Mouse (Mus musculus) ovary, postnatal 36 days (tissue): ENCODE measurements around the gene Git1.

Experiments
- DNase-seq: peaks from one replicate; pipeline ENCODE4 v3.0.0; 2022; ENCODE audit warnings: low spot score, mixed read lengths

Git1 gene

GRCm38 (mm10) chr11:77483510-77484255, 9.7 kb upstream of the Git1 start:
- DNase-seq: no peak

DNA sequence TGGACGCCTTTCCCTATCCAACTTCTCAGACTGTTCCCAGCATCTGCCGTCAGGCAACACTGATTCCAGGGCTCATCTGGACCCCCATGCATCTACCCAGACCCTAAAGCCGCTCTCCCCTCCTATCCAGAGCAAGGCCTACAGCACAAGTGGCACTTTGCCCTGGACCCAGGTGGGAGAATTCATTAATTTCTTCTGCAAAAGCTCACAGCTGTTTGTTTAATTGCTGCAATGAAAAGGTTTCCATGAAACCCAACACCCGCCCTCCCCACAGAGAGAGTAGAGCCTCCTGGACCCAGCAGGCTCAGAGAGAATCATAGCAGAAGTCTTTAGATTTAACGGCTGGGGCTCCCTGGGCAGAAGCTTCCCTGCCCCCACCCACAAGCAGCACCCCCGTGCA, 8.1 kb upstream of the Git1 start:
- no peak for DNase-seq

GRCm38 (mm10) chr11:77486798-77487197, 6.6 kb upstream of the Git1 start:
- peak; percentile 16 for DNase-seq

GRCm38 (mm10) chr11:77488771-77489581, 4.4 kb upstream of the Git1 start:
- DNase-seq: no peak

GRCm38 (mm10) chr11:77489591-77490235, 3.6 kb upstream of the Git1 start, which contains the start of gene Ankrd13b:
Ankrd13b (minus strand) TSS chr11:77489678.
- peak; percentile 80 for DNase-seq

DNA sequence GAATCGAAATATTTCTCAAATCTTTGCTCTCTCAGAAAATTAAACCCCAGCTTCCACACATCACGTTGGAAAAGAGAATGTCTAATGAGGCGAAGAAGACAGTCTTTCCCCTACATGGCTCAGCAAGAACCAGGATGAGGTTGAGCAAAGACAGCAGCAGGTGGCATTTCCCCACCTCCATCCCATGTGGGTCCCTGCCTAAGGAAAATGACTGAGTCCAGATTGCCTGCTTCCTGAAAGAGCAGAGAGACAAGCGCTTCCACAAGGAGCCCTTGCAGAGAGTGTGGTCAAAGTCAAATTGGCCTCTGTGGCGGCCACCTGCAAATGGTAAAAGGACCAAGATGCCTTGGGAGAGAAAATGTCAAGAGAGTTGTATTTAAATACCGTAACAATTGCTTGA, 2.9 kb upstream of the Git1 start:
- no peak for DNase-seq

GRCm38 (mm10) chr11:77491123-77491501, 2.2 kb upstream of the Git1 start:
- DNase-seq: peak; percentile 90

- peak; percentile 61 for DNase-seq
Measured at GRCm38 (mm10) chr11:77491502-77492291, 1.7 kb upstream of the Git1 start.

DNA sequence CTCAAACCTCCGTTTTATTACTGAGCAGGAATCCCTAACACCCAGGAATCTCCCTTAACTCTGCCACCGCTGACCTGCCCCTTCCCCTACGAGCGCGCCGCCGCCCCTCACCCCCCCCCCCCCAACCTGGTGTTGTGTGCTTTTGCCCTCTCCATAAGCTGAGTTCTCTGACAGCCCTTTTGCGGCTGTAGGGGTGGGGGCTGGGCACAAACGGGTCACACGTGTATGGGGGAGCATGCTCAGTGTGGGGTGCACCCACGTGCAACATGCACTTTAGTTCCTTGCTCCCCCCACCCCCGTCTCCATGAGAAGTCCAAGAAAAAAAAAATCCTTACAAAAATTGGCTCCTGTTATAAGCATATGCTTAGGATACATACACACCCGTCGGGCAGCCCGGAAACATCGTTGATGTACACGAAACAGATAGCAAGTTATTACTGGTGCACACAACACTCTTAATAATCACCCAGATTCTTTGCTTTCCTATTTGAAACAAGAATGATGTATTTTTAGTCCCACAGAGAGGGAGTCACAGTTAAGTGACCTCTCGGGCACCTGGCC, 971 bp upstream of the Git1 start:
- peak; percentile 16 for DNase-seq

- peak; percentile 95 for DNase-seq
Measured at GRCm38 (mm10) chr11:77492911-77493332, 440 bp upstream of the Git1 start.

- DNase-seq: no peak
Measured at GRCm38 (mm10) chr11:77494344-77494676, 948 bp downstream of the Git1 start.

DNA sequence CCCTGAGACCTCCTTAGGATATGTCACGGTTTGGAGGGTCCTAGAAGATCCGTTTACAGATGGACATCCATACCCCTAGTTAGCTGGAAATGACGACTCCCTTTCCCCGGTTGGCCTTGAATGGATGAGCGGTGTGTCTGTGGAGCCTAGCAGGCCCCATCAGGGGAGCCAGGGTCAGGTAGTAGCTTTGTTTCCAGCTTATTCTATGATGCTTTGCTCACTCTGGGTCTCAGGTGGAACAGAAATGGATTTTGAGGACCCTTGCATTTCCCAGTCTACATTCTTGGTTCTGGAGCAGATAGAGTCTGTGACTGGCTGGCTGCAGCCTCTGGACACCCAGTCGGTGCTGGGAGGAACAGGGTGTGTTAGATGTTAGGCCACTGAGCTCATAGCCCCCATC, 1.4 kb downstream of the Git1 start:
- no peak for DNase-seq

DNA sequence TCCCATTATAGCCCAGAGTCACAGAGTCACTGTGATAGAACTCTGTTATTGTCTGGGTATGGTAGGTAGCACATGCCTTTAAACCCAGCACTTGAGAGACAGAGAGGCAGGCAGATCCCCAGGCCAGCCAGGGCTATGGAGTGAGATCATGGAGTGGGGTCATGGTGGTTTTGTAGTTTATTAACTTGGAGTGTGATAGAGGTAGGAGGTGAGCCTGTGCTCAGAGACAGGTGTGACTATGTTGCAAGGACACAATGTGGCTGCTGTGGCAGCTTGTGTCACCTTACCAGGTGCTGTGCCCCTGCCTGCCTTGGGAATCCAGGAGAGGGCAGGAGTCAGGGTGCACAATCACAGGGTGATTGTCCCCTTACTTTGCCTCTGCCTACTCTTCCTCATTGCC, 2.1 kb downstream of the Git1 start:
- no peak for DNase-seq

DNA sequence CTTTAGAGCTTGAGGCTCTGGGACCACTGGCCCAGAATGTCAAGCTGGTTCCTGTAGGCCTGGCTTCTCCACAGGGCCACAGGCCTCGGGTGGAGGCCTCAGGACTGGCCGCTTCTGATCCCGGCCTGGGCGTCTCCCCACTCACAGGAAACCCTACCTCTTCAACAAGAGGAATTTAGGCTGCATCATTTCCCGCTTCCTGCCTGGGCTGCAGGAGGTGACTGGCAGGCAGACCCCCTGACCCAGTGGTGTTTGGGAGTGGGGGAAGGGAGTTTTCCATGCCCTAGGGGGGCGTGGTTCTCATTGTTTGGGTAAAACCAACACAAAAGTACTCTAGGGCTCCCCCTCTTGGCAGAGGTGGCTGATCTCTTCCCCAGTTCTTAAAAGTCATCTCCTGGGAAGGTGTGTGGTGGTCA, 4.0 kb downstream of the Git1 start:
- DNase-seq: no peak

GRCm38 (mm10) chr11:77497851-77498250, 4.5 kb downstream of the Git1 start:
- no peak for DNase-seq

DNA sequence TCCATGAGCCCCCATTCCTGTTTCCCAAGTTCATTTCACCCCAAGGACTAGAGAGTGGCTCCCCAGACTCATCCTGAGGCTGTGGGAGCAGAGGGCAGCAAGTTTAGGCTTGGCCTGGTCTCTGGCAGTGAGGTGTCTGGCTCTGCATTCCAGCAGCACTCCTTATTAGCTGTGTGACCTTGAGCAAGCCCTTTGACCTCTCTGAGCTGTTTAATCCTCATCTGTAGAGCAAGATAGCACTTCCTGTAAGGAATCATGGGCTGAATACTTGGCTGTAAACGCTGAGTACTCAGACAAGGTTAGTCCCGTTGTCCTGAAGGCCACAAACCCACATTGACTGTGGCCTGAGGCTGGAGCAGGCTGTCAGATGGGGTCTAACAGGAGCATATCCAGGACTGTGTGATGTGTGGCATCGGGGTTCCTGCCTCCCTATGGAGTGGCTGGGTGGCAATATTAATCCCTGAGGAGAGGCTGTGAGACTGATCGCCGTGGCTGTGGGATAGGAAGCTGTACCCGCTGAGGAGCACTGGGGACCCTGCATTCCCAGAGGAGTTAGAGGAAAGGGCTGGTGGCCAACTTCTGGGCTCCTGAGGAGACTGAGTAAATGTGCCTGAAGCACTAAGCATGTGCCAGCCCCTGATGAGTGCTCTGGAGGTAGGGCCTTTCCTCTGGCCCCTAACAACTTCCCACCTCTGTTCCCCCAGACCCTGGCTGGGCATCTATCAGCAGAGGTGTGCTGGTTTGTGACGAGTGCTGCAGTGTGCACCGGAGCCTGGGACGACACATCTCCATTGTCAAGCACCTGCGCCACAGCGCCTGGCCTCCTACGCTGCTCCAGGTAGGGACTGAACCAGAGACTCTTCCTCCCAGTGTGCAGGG, 5.1 kb downstream of the Git1 start:
- no peak for DNase-seq

- no peak for DNase-seq
Measured at GRCm38 (mm10) chr11:77499354-77499753, 6.0 kb downstream of the Git1 start.

- no peak for DNase-seq
Measured at GRCm38 (mm10) chr11:77500361-77501325, 7.3 kb downstream of the Git1 start.

DNA sequence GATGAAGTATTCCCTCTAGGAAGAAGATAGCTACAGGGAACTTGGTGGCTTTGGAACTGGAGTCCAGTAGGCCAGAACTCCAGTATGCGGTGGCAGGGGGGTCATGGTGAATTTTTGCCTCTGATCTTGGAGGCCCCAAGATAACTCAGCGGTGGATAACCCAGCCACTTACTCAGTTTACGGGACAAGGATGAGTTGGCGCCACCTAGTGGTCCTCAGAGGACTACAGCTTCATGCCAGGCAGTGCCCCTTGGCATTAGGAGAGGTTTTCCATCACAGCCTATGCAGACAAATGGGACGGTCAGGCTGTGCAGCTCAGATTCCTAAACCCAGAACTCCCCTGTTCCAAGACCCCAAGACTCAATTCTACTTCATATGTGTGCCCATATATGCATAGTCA, 8.0 kb downstream of the Git1 start:
- DNase-seq: peak; percentile 67

GRCm38 (mm10) chr11:77501971-77502370, 8.6 kb downstream of the Git1 start:
- DNase-seq: no peak
